Mouse (Mus musculus) adrenal gland, postnatal 14 days (tissue): ENCODE data around the gene Banp. TPM values are rescaled to one million over a fixed set of nuclear protein-coding genes. Genes with fewer than 3 reads are reported as not detected.
A peak's percentile ranks its signal among the peaks of the same experiment; 100 is the strongest.

Source experiments
- DNase-seq: peaks from one replicate; pipeline ENCODE4 v3.0.0; 2021; ENCODE audit warnings: mixed read lengths
- microRNA-seq, 2 experiments: library from miRNA; unstranded; fragments of <30 nt; microRNA quantifications; one replicate each; pipeline ENCODE4 v1.2.0; 2021
- total RNA-seq: library from RNA; stranded (reverse); gene quantifications from 2 replicates; pipeline ENCODE4 v1.2.3, GENCODE M21; 2021

The Banp gene
- total RNA-seq, 1 experiment from 2014 or later = 30.4 TPM

DNA sequence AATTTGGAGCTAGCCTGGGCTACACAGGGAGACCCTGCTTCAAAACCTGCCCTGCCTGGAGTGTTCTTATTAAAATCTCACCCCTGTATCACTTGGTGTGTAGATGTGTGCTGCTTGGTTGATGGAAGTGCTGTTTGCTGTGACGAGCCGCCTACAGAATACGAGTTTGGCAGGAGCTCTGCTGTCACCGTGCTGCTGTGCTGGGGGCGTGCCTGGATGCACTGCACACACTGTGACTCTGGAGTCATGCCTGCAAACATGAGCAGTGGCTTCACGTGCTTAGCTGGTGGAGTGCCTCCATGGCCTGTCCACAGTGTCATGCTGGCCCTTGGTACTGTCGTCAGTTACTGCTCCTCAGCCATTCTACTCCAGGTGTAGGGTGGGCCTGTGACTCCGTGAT lies 109.4 kb downstream of the Banp start:
- DNase-seq = no peak

DNA sequence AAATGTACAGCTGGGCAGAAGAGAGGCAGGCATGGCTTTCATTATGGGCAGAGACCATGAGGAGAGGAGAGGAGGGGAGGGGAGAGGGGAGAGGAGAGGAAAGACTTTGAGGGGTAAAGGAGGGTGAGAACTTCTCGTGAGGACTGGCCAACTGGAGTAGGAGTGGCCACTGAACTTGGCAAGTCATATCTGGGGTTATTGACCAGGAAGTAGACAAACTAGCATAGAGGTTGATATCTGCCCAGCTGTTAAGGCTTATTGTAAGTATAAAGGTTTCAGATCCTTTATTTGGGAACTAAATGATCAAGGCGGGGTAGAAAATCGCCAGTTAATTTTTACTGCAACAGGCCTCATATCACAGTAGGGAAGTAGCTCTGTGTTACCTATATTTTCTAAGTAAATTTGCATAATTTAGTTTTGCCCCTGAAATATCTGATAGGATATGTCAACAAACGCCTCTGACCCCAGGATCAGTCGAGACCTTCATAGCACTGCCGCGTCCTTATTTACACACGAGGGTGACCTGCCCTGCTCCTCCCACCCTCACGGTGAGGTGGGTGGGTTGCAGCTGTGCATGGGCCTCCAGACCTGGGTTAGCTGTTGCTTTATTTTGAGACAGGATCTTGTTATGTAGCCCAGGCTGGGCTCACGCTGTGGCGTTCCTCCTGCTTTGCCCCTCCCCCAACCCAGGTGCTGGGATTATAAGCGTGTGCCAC lies 113.1 kb downstream of the Banp start:
- no peak for DNase-seq

DNA sequence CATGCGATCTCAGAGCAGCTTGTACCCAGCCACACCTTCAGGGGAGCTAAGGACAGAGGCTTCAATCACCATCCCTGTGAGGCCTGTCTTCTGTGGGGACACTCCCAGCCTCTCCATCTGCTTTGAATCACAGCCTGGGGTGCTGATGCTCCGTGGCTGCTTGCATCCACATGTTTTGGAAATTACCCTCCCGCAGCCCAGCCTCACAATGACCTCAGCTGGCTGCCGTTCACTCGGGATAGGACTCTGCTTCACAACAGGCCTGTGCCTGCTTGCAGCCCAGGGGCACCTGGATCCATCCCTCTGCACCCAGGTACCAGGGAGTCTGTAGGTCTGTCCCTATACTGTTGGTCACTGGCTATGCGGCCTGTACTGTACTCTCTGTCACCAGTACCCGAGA lies 114.8 kb downstream of the Banp start:
- DNase-seq = peak; percentile 16

DNA sequence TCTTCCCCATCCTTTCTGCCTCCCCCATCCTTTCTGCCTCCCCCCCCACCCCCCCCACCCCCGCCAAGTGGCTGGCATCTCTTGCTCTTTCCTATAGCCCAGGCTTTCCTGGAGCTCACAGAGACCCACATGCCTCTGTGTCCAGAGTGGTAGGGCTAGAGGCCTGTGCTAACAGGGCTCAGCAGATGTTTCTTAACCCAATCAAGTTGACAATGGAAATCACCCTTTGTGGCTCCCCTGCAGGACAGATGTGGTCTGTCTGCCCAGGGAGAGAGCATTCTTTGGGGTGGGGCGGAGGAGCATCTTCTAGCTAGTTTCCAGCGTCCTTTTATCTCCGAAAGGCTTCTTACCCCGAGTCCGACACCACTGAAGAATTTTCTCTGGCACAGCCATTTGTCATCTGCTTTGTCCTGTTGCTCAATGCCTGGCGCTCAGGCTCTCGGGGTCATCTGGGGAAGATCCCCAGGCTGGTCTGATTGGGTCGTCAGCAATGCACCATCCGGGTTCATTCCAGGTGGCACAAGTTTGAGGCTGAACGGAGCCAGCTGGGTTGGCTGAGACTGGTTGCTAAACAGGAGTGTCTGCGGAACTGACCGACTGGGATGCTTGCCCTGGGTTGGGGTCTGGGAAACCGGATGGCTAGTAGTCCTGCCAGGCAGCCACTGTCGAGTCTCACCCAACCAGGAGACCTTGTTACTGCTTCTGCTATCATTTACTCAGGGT lies 118.4 kb downstream of the Banp start:
- peak; percentile 30 for DNase-seq

- DNase-seq = no peak
These were observed 119.1 kb downstream of the Banp start for GRCm38 (mm10) chr8:122068609-122069008.

GRCm38 (mm10) chr8:122069281-122069680 lies 119.7 kb downstream of the Banp start:
- DNase-seq = no peak

DNA sequence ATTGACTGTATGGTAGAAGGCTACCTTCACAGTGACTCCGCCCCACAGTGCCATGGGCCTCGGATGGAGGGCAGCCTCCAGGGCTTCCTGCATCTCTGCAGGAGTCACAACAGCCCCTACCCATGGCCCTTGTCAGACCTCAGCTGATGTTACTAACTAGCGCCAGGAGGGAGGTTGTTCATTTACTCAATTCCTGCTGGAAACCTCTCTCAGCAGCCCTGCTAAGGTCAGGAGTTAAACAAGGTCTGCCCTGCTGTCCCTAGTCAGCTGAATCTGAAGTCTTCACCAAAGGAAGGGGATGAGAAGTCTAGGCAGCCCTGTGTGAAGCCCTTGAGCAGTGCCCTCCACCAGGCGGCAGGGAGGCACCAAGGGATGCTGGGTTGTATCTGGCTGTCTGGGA lies 121.6 kb downstream of the Banp start:
- no peak for DNase-seq

DNA sequence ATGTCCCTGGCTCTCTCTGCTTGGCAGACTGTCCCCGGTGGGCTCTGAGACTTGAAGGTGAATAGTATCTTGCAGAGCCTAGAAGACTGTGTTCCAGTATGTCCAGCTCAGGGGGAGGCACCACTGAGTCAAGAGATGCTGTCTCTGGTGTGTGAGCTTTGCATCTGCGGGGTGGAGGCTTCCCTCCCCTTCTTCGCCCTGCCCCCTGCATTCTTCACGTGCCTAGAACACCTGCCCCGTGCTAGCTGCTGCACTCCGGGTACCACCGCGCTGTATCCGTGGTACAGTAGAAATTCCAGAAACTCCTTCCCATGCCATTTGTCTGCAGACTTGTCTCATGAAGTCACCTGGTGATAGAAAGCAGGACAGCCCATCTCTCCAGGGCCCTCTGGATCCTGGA lies 124.4 kb downstream of the Banp start:
- DNase-seq = no peak

GRCm38 (mm10) chr8:122074442-122074841 lies 124.9 kb downstream of the Banp start:
- no peak for DNase-seq

- DNase-seq = no peak
These were observed 125.4 kb downstream of the Banp start for GRCm38 (mm10) chr8:122074977-122075376.

- peak; percentile 54 for DNase-seq
These were observed 126.8 kb downstream of the Banp start for GRCm38 (mm10) chr8:122076183-122076842.

GRCm38 (mm10) chr8:122078321-122078720 lies 128.8 kb downstream of the Banp start:
- DNase-seq = no peak

Small RNA genes within 50 kb of the gene (microRNA-seq; reads per million reads assigned to microRNA genes)
- 0 to 0.43 reads per million in 2 experiments for gene Mir7237

Other genes starting within 250 kb of the Banp start
- 2.1 and 2.7 TPM in 2 replicates for gene Jph3, start 220.1 kb upstream of the Banp start, total RNA-seq
- gene Klhdc4, start 120.2 kb upstream of the Banp start, total RNA-seq = 20.4 and 22.3 TPM in 2 replicates
- gene Slc7a5, start 42.1 kb upstream of the Banp start, total RNA-seq = 41.4 and 46.8 TPM in 2 replicates
- gene Car5a, start 4.8 kb upstream of the Banp start, total RNA-seq = 0.30 and 6.4 TPM in 2 replicates